Mouse (Mus musculus) midbrain, postnatal 0 days (tissue): ENCODE measurements around the gene RPS10-NUDT3. TPM values are rescaled to one million over a fixed set of nuclear protein-coding genes. Genes with fewer than 3 reads are reported as not detected.
"Not testable (repeated sequence)": the region's sequence is repeated elsewhere in the genome, so short reads cannot be mapped to it uniquely, and the experiment has no call there.

Experiments used
- ATAC-seq: fragments of 200-750 bp; cut with Nextera tagmentation; 2 replicates; pipeline ENCODE4 v1.8.0; 2017; ENCODE audit warnings: moderate number of reproducible peaks, mild to moderate bottlenecking, moderate TSS enrichment, moderate library complexity; ENCODE audit not compliant: low FRiP score
- DNase-seq: peaks from one replicate; pipeline ENCODE4 v3.0.0-alpha.2; 2015; ENCODE audit warnings: low spot score
- H3K27ac ChIP-seq: fragments of 300-500 bp; sonication (generic); 2 replicates; pipeline ENCODE4 v1.5.1; 2014; ENCODE audit warnings: low read depth, mild to moderate bottlenecking, low read length, mixed read lengths
- H3K27me3 ChIP-seq: fragments of 300-500 bp; sonication (generic); 2 replicates; pipeline ENCODE4 v1.6.1; 2014; ENCODE audit warnings: low read length, control low read depth, mixed read lengths; ENCODE audit not compliant: insufficient read depth
- H3K36me3 ChIP-seq: fragments of 300-500 bp; sonication (generic); 2 replicates; pipeline ENCODE4 v1.6.1; 2014; ENCODE audit warnings: low read length, control low read depth, mixed read lengths; ENCODE audit not compliant: insufficient read depth
- H3K4me1 ChIP-seq: fragments of 300-500 bp; sonication (generic); 2 replicates; pipeline ENCODE4 v1.6.1; 2014; ENCODE audit warnings: mild to moderate bottlenecking, control low read depth, antibody characterized with exemption, low read length, mixed read lengths; ENCODE audit not compliant: insufficient read depth
- H3K4me2 ChIP-seq: fragments of 300-500 bp; sonication (generic); 2 replicates; pipeline ENCODE4 v1.6.1; 2014; ENCODE audit warnings: low read depth, mild to moderate bottlenecking, low read length, mixed read lengths; ENCODE audit not compliant: poor library complexity, severe bottlenecking
- H3K4me3 ChIP-seq: fragments of 300-500 bp; sonication (generic); 2 replicates; pipeline ENCODE4 v1.5.1; 2014; ENCODE audit warnings: low read depth, mild to moderate bottlenecking, low read length, moderate library complexity
- H3K9ac ChIP-seq: fragments of 300-500 bp; sonication (generic); replicated peaks from 2 replicates; pipeline ENCODE4 v1.6.1; 2014; ENCODE audit warnings: mild to moderate bottlenecking, low read length, moderate library complexity, mixed read lengths; ENCODE audit not compliant: poor library complexity, severe bottlenecking
- H3K9me3 ChIP-seq: fragments of 300-500 bp; sonication (generic); 2 replicates; pipeline ENCODE4 v1.6.1; 2016; ENCODE audit warnings: low read length, control low read depth
- CTCF ChIP-seq: IDR thresholded peaks from 2 replicates; pipeline ENCODE4 v1.5.1; 2016; ENCODE audit warnings: antibody characterized with exemption, mild to moderate bottlenecking
- WGBS: fragments of 180-500 bp; shearing (Covaris S2); extraction: QIAGEN DNeasy Blood & Tissue Kit; methylation state at CpG from one replicate; pipeline ENCODE4 v1.1.7; 2014; 5-methylcytosine and 5-hydroxymethylcytosine counted together
- polyA plus RNA-seq: library from polyadenylated mRNA; unstranded; fragments of >200 nt; fragmentation: Nextera tagmentation; extraction: Ambion mirVana; gene quantifications from 2 replicates; pipeline ENCODE4 v1.2.1, GENCODE M21; 2015
- total RNA-seq: library from RNA; depleted of rRNA; stranded (reverse); fragments of >200 nt; gene quantifications from 2 replicates; pipeline ENCODE4 v1.2.3, GENCODE M21; 2014

Gene RPS10-NUDT3
- total and polyA plus RNA-seq, 2 experiments from 2014 or later: not detected

DNA sequence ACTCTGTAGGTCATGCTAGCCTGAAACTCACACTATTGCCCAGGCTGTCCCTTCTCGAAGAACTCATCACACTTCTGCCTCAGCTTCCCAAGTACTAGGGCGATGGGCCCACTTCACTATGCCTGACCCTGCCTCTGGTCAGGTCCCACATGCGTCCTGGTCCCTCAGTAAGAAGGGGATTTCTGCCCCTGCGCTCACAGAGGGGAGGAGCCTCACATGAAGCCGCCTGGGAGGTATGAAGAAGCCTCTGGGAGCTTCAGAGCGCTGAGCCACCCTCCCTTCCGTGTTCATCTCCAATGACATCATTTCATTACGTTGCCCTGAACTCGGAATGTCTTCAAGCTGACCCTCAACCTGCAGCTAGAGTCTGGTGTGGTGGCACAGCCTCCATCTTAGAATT lies 8.7 kb upstream of the RPS10-NUDT3 start:
- H3K4me1 ChIP-seq: no peaks in the 10 kb centered on the region
- no peaks in the 10 kb centered on the region for H3K27me3 ChIP-seq
- no peak overlapping the region for H3K4me2 ChIP-seq
- ATAC-seq (no peak), DNase-seq (no peak)
- no peaks in the 10 kb centered on the region for H3K36me3 ChIP-seq
- H3K9ac ChIP-seq: no peak overlapping the region
- H3K9me3 ChIP-seq: no peaks in the 10 kb centered on the region
- no peak for TF ChIP-seq CTCF
- H3K27ac ChIP-seq: no peak overlapping the region
- H3K4me3 ChIP-seq: no peak overlapping the region
- WGBS: 82% methylated on average over 9 of the region's 9 CpGs

GRCm38 (mm10) chr17:27643101-27643500 lies 8.1 kb upstream of the RPS10-NUDT3 start:
- TF ChIP-seq CTCF: no peak
- no peak overlapping the region for H3K9ac ChIP-seq
- no peak for ATAC-seq

DNA sequence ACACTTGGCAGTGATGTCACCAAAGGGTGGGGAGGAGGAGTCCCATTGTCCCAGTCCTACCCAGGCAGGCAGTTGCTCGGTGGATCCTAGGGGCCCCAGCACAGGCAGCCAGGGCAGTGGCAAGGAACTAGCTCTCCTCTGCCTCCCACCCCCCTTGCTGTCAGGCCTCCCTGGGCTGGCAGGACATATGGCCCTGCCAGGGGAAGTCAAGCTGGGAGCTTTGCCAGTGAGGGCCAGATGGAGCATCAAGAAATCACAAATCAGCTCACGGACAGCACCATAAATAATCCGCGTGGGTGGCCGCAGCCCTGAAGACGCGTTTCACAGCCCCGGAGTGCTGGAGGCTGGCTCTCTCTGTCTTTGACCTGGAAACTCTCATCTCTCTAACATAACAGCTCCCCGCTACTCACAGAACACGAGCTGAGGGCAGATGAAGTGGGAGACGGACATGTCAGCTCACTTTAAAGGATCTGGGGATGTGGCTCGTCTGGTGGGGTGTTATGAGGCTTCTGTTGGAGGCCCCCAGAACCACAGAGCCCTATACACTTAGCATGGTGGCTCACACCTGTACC lies 7.6 kb upstream of the RPS10-NUDT3 start:
- peak overlapping the region; percentile 39; the same call in 1 of the 2 replicates for H3K9ac ChIP-seq
- ATAC-seq (peak; percentile 79), DNase-seq (peak; percentile 93)
- H3K9me3 ChIP-seq: no peaks in the 10 kb centered on the region
- WGBS: 6% methylated on average over 12 of the region's 12 CpGs
- no peaks in the 10 kb centered on the region for H3K27me3 ChIP-seq
- no peaks in the 10 kb centered on the region for H3K36me3 ChIP-seq
- no peak for TF ChIP-seq CTCF
- no peaks in the 10 kb centered on the region for H3K4me1 ChIP-seq
- H3K4me3 ChIP-seq: no peak overlapping the region
- peak overlapping the region; percentile 55 for H3K27ac ChIP-seq
- H3K4me2 ChIP-seq: no peak overlapping the region

More at GRCm38 (mm10) chr17:27643101-27643500, 8.1 kb upstream of the RPS10-NUDT3 start:
- 42% methylated on average over 6 of the region's 6 CpGs for WGBS
- DNase-seq: peak; percentile 69
- H3K36me3 ChIP-seq: no peaks in the 10 kb centered on the region
- H3K4me3 ChIP-seq: no peak overlapping the region
- H3K27me3 ChIP-seq: no peaks in the 10 kb centered on the region
- H3K4me1 ChIP-seq: no peaks in the 10 kb centered on the region
- peak overlapping the region; percentile 55 for H3K27ac ChIP-seq
- H3K4me2 ChIP-seq: no peak overlapping the region
- H3K9me3 ChIP-seq: no peaks in the 10 kb centered on the region

- ATAC-seq, H3K4me3 ChIP-seq, H3K27ac ChIP-seq, H3K4me2 ChIP-seq, H3K9ac ChIP-seq, DNase-seq, H3K27me3 ChIP-seq, H3K4me1 ChIP-seq, H3K9me3 ChIP-seq, H3K36me3 ChIP-seq: not testable (repeated sequence)
- 96% methylated on average over 6 of the region's 6 CpGs for WGBS
These were observed 4.8 kb upstream of the RPS10-NUDT3 start for GRCm38 (mm10) chr17:27639851-27640250.

DNA sequence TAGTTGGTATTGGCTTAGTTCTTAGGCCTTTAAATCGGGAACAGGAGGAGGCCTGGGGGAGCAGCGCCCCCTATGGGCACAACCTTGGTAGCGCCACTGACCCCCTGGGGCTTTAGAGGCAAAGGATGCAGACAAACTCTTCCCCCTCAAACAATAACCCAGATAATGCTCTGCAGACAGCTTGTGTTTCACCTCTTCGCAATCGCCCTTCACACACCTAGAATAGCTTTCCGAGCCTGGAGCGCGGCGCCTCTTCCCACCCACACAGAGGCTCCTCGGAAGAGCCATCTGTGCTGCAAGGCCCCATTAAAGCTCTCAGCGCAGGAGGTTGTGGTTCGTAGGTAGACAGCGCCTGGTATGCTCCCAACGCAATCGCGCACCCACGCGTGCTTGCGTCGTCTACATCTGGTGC lies 3.9 kb upstream of the RPS10-NUDT3 start:
- DNase-seq: no peak
- Histone ChIP-seq H3K4me2 (no peak overlapping the region), H3K9ac (no peak overlapping the region), H3K4me3 (no peak overlapping the region), H3K9me3 (no peaks in the 10 kb centered on the region), H3K36me3 (no peaks in the 10 kb centered on the region), H3K27ac (no peak overlapping the region), H3K27me3 (no peaks in the 10 kb centered on the region), H3K4me1 (no peaks in the 10 kb centered on the region)
- WGBS: 83% methylated on average over 20 of the region's 20 CpGs
- TF ChIP-seq CTCF: no peak
- no peak for ATAC-seq

DNA sequence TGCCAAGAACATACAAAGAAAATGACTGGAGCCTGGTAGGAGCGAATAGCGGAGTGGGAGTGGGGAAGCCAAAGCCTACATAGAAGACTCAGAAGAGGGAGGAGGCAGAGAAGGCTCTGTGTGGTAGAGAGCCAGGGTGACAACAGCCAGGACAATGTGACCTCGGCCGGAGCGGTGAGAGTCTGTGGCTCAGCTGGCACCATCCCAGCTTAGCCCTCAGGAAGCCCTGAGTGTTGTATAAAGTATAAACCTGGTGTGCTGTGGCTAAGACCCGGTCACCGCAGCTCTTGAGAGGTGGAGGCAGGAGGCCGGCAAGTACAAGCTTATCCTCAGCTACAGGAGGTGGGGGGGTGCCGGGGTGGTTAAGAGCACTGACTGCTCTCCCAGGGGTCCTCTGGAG lies 2.3 kb upstream of the RPS10-NUDT3 start:
- no peaks in the 10 kb centered on the region for H3K27me3 ChIP-seq
- H3K9ac ChIP-seq: no peak overlapping the region
- H3K9me3 ChIP-seq: no peaks in the 10 kb centered on the region
- H3K4me2 ChIP-seq: no peak overlapping the region
- TF ChIP-seq CTCF: no peak
- DNase-seq: no peak
- ATAC-seq: no peak
- no peak overlapping the region for H3K27ac ChIP-seq
- no peak overlapping the region for H3K4me3 ChIP-seq
- 65% methylated on average over 9 of the region's 9 CpGs for WGBS
- no peaks in the 10 kb centered on the region for H3K4me1 ChIP-seq
- peaks cover 7% of the 10 kb centered on the region for H3K36me3 ChIP-seq
